In the genomic region with DNA sequence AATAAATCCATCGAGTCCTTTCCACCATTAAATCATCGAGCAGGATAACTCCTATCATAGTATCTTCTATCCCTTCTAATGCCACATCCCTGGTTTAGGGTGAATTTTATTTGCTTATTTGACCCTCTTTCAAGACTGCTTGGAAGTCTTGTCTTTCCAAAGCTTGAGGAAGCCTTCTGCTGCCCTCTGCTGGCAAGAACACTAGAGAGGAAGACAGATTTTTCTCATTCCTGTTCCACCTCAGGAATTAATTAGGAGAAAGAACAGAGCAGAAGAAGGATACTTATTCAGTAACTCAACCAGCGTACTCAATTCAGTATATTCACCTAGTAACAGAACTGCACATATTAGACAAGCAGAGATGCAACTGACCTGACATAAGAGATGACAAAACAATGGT, we compare ENCODE assay signal across 9 mouse cellular contexts.
DNase-seq lines count a peak whose midpoint lies in the region; ATAC-seq and TF ChIP-seq lines count a peak whose summit lies in the region.
"Had no signal": no experiment of that assay in that cellular context is flagged by ENCODE, and none has a peak within 500 bp of the region (broad histone marks: within the 10 kb centered on the region; RNA-seq: fewer than 3 reads in every experiment).

No protein-coding gene starts in this region.

- TF ChIP-seq CTCF in brain, embryonic 14.5 days (IDR thresholded peaks at IDR 0.05; ENCODE audit: borderline replicate concordance, extremely low read depth, insufficient read depth, insufficient read length) = peak; percentile 72; the same call in 1 of the 2 replicates

- no peak overlapping the region for H3K4me2 ChIP-seq in embryonic facial prominence, embryonic 14.5 days (ENCODE audit: low read depth, low read length)
- H3K4me2 ChIP-seq: liver, embryonic 15.5 days; stomach, embryonic 15.5 days had no signal

- no peaks in the 10 kb centered on the region for H3K36me3 ChIP-seq in embryonic facial prominence, embryonic 14.5 days (ENCODE audit: control insufficient read depth, insufficient read depth, low read length)
- H3K36me3 ChIP-seq: liver, embryonic 15.5 days; stomach, embryonic 15.5 days had no signal

- 50% methylated on average over 3 of the region's 3 CpGs for whole genome bisulfite sequencing in embryonic facial prominence, embryonic 14.5 days

- TF ChIP-seq POLR2A in brain, embryonic 14.5 days (IDR thresholded peaks at IDR 0.05; ENCODE audit: borderline replicate concordance, extremely low read depth, insufficient read depth, insufficient read length, poor library complexity, severe bottlenecking) = no peak

- H3K27me3 ChIP-seq in embryonic facial prominence, embryonic 14.5 days (replicated peaks; ENCODE audit: control insufficient read depth, insufficient read depth, low read length) = no peaks in the 10 kb centered on the region
- H3K27me3 ChIP-seq: liver, embryonic 15.5 days; stomach, embryonic 15.5 days had no signal

- peak; percentile 15 for DNase-seq in ovary, postnatal 14 days (ENCODE audit: low spot score)
- no peak for DNase-seq in ovary, postnatal 36 days (ENCODE audit: low spot score)
- peak; percentile 89 for DNase-seq in brain, embryonic 14.5 days (ENCODE audit: low read depth)
- DNase-seq in embryonic facial prominence, embryonic 14.5 days (ENCODE audit: low spot score) = peak; percentile 64
- peak; percentile 62 to 72 for DNase-seq in layer of hippocampus, postnatal 10 days (ENCODE audit: low spot score in 2 of 2)
- DNase-seq in right cerebral cortex, adult 18-20 months = peak; percentile 58
- no peak for DNase-seq in spleen, postnatal 10 days (ENCODE audit: low spot score in 2 of 2)

- no peak overlapping the region for H3K4me3 ChIP-seq in embryonic facial prominence, embryonic 14.5 days (ENCODE audit: low read depth, low read length)
- H3K4me3 ChIP-seq: liver, embryonic 15.5 days; stomach, embryonic 15.5 days had no signal

- ATAC-seq in embryonic facial prominence, embryonic 14.5 days (ENCODE audit: low read depth) = no peak

- no peaks in the 10 kb centered on the region for H3K4me1 ChIP-seq in embryonic facial prominence, embryonic 14.5 days (ENCODE audit: control insufficient read depth, insufficient read depth, low read length)
- H3K4me1 ChIP-seq: liver, embryonic 15.5 days; stomach, embryonic 15.5 days had no signal

- no peak overlapping the region for H3K9ac ChIP-seq in embryonic facial prominence, embryonic 14.5 days (ENCODE audit: low read depth, low read length)
- H3K9ac ChIP-seq: liver, embryonic 15.5 days; stomach, embryonic 15.5 days had no signal

- H3K9me3 ChIP-seq in embryonic facial prominence, embryonic 14.5 days (ENCODE audit: control insufficient read depth, low read length) = no peaks in the 10 kb centered on the region
- H3K9me3 ChIP-seq: liver, embryonic 15.5 days; stomach, embryonic 15.5 days had no signal

- H3K27ac ChIP-seq in embryonic facial prominence, embryonic 14.5 days (replicated peaks; ENCODE audit: low read depth, low read length) = no peak overlapping the region
- H3K27ac ChIP-seq: liver, embryonic 15.5 days; stomach, embryonic 15.5 days had no signal

Comparison
In these comparisons a context has a peak if more than half of its experiments do, and no peak if none do; other contexts are left out.
1. DNase-seq: peak in ovary, postnatal 14 days (single experiment), brain, embryonic 14.5 days (single experiment), embryonic facial prominence, embryonic 14.5 days (single experiment), layer of hippocampus, postnatal 10 days (2 of 2) and right cerebral cortex, adult 18-20 months (single experiment); none in ovary, postnatal 36 days (single experiment) and spleen, postnatal 10 days (0 of 2).